Mouse (Mus musculus) intestine, embryonic 16.5 days (tissue): ENCODE results near the gene Prickle3. TPM values are rescaled to one million over a fixed set of nuclear protein-coding genes. Genes with fewer than 3 reads are reported as not detected.
A peak's percentile ranks its signal among the peaks of the same experiment; 100 is the strongest.

Experiments used
- ATAC-seq: fragments of 200-750 bp; cut with Nextera tagmentation; 2 replicates; pipeline ENCODE4 v1.8.0; 2017; ENCODE audit warnings: moderate TSS enrichment, moderate library complexity
- H3K27ac ChIP-seq: fragments of 300-500 bp; sonication (generic); 2 replicates; pipeline ENCODE4 v1.5.1; 2014; ENCODE audit warnings: mild to moderate bottlenecking, low read length
- H3K27me3 ChIP-seq: fragments of 300-500 bp; sonication (generic); replicated peaks from 2 replicates; pipeline ENCODE4 v1.6.1; 2014; ENCODE audit warnings: low read length, control low read depth, mixed read lengths; ENCODE audit not compliant: control insufficient read depth, insufficient read depth
- H3K36me3 ChIP-seq: fragments of 300-500 bp; sonication (generic); 2 replicates; pipeline ENCODE4 v1.6.1; 2014; ENCODE audit warnings: low read length, control low read depth; ENCODE audit not compliant: control insufficient read depth, insufficient read depth
- H3K4me1 ChIP-seq: fragments of 300-500 bp; sonication (generic); 2 replicates; pipeline ENCODE4 v1.6.1; 2014; ENCODE audit warnings: low read length, control low read depth, mixed read lengths; ENCODE audit not compliant: control insufficient read depth, insufficient read depth
- H3K4me2 ChIP-seq: fragments of 300-500 bp; sonication (generic); 2 replicates; pipeline ENCODE4 v1.6.1; 2014; ENCODE audit warnings: low read depth, low read length, control low read depth
- H3K4me3 ChIP-seq: fragments of 300-500 bp; sonication (generic); 2 replicates; pipeline ENCODE4 v1.5.1; 2014; ENCODE audit warnings: mild to moderate bottlenecking, low read length
- H3K9ac ChIP-seq: fragments of 300-500 bp; sonication (generic); 2 replicates; pipeline ENCODE4 v1.6.1; 2014; ENCODE audit warnings: low read depth, low read length
- H3K9me3 ChIP-seq: fragments of 300-500 bp; sonication (generic); 2 replicates; pipeline ENCODE4 v1.6.1; 2016; ENCODE audit warnings: low read length, control low read depth; ENCODE audit not compliant: control insufficient read depth
- WGBS: fragments of 180-500 bp; shearing (Covaris S2); extraction: QIAGEN DNeasy Blood & Tissue Kit; methylation state at CpG from one replicate; pipeline ENCODE4 v1.1.7; 2014; 5-methylcytosine and 5-hydroxymethylcytosine counted together
- polyA plus RNA-seq: library from polyadenylated mRNA; unstranded; fragments of >200 nt; fragmentation: Nextera tagmentation; extraction: Ambion mirVana; gene quantifications from 2 replicates; pipeline ENCODE4 v1.2.1, GENCODE M21; 2015

Prickle3 gene
- polyA plus RNA-seq = 7.6 TPM in 2 replicates

- Histone ChIP-seq H3K4me3 (peak within 1 kb of the TSS; percentile 60), H3K4me2 (peak within 1 kb of the TSS; percentile 47), H3K36me3 (no peaks in the 10 kb centered on the region), H3K27me3 (no peaks in the 10 kb centered on the region), H3K9me3 (no peaks in the 10 kb centered on the region), H3K4me1 (peaks cover 2% of the 10 kb centered on the region; the same call in 1 of the 2 replicates), H3K27ac (peak within 1 kb of the TSS; percentile 78), H3K9ac (peak within 1 kb of the TSS; percentile 73)
- peak; percentile 62 for ATAC-seq
- WGBS = 15% methylated on average over 26 of the region's 26 CpGs
Observed at GRCm38 (mm10) chrX:7657221-7657639, at the start of gene Prickle3. Prickle3 (plus strand) TSS chrX:7657260.

- Histone ChIP-seq H3K4me1 (no peaks in the 10 kb centered on the region; the same call in 1 of the 2 replicates), H3K36me3 (no peaks in the 10 kb centered on the region), H3K9me3 (no peaks in the 10 kb centered on the region), H3K27me3 (no peaks in the 10 kb centered on the region), H3K9ac (peak overlapping the region; percentile 49), H3K4me2 (peak overlapping the region; percentile 69), H3K27ac (no peak overlapping the region), H3K4me3 (peak overlapping the region; percentile 44)
- WGBS = 15% methylated on average over 21 of the region's 21 CpGs
- no peak for ATAC-seq
Observed at GRCm38 (mm10) chrX:7610035-7610434, 47.0 kb upstream of the Prickle3 start.

GRCm38 (mm10) chrX:7610536-7611258, 46.4 kb upstream of the Prickle3 start:
- peak overlapping the region; percentile 49 for H3K9ac ChIP-seq
- 18% methylated on average over 26 of the region's 26 CpGs for WGBS
- H3K4me1 ChIP-seq = no peaks in the 10 kb centered on the region; the same call in 1 of the 2 replicates

GRCm38 (mm10) chrX:7617889-7618551, 39.0 kb upstream of the Prickle3 start:
- H3K9ac ChIP-seq = no peak overlapping the region
- H3K4me1 ChIP-seq = no peaks in the 10 kb centered on the region
- H3K36me3 ChIP-seq = no peaks in the 10 kb centered on the region
- no peaks in the 10 kb centered on the region for H3K27me3 ChIP-seq
- ATAC-seq = no peak
- no peak overlapping the region for H3K27ac ChIP-seq
- 80% methylated on average over 12 of the region's 12 CpGs for WGBS
- no peaks in the 10 kb centered on the region for H3K9me3 ChIP-seq
- no peak overlapping the region for H3K4me2 ChIP-seq
- H3K4me3 ChIP-seq = no peak overlapping the region

More at GRCm38 (mm10) chrX:7610536-7611258, 46.4 kb upstream of the Prickle3 start:
- Histone ChIP-seq H3K27ac (no peak overlapping the region), H3K27me3 (no peaks in the 10 kb centered on the region), H3K4me2 (peak overlapping the region; percentile 69), H3K9me3 (no peaks in the 10 kb centered on the region), H3K36me3 (no peaks in the 10 kb centered on the region), H3K4me3 (peak overlapping the region; percentile 44)
- ATAC-seq = peak; percentile 23; the same call in 1 of the 2 replicates

GRCm38 (mm10) chrX:7632560-7632959, 24.5 kb upstream of the Prickle3 start:
- no peak for ATAC-seq
- no peaks in the 10 kb centered on the region for H3K9me3 ChIP-seq
- H3K36me3 ChIP-seq = no peaks in the 10 kb centered on the region
- no peak overlapping the region for H3K4me3 ChIP-seq
- 88% methylated on average over 6 of the region's 6 CpGs for WGBS
- H3K27me3 ChIP-seq = no peaks in the 10 kb centered on the region
- no peaks in the 10 kb centered on the region for H3K4me1 ChIP-seq
- H3K4me2 ChIP-seq = no peak overlapping the region
- H3K9ac ChIP-seq = no peak overlapping the region
- H3K27ac ChIP-seq = no peak overlapping the region

- no peak overlapping the region for H3K4me2 ChIP-seq
- H3K9me3 ChIP-seq = no peaks in the 10 kb centered on the region
- H3K36me3 ChIP-seq = no peaks in the 10 kb centered on the region
- ATAC-seq = no peak
- H3K9ac ChIP-seq = no peak overlapping the region
- H3K27me3 ChIP-seq = no peaks in the 10 kb centered on the region; the same call in 1 of the 2 replicates
- WGBS = 66% methylated on average over 3 of the region's 3 CpGs
- no peaks in the 10 kb centered on the region for H3K4me1 ChIP-seq
- no peak overlapping the region for H3K27ac ChIP-seq
- no peak overlapping the region for H3K4me3 ChIP-seq
Observed at GRCm38 (mm10) chrX:7635101-7635500, 22.0 kb upstream of the Prickle3 start.

GRCm38 (mm10) chrX:7638401-7639091, 18.5 kb upstream of the Prickle3 start, which contains the start of gene Syp:
Syp (plus strand) TSS chrX:7638471.
- peak within 1 kb of the TSS; percentile 44 for H3K4me2 ChIP-seq
- no peaks in the 10 kb centered on the region for H3K4me1 ChIP-seq
- WGBS = 16% methylated on average over 42 of the region's 42 CpGs
- H3K9me3 ChIP-seq = no peaks in the 10 kb centered on the region
- no peak within 1 kb of the TSS for H3K27ac ChIP-seq
- peak; percentile 90 for ATAC-seq
- no peaks in the 10 kb centered on the region; the same call in 1 of the 2 replicates for H3K27me3 ChIP-seq
- H3K9ac ChIP-seq = no peak within 1 kb of the TSS
- no peaks in the 10 kb centered on the region for H3K36me3 ChIP-seq
- H3K4me3 ChIP-seq = peak within 1 kb of the TSS; percentile 37

- 24% methylated on average over 13 of the region's 13 CpGs for WGBS
- Histone ChIP-seq H3K36me3 (no peaks in the 10 kb centered on the region), H3K27ac (no peak overlapping the region), H3K9me3 (no peaks in the 10 kb centered on the region), H3K4me1 (no peaks in the 10 kb centered on the region), H3K9ac (no peak overlapping the region), H3K4me2 (no peak overlapping the region), H3K4me3 (no peak overlapping the region), H3K27me3 (no peaks in the 10 kb centered on the region; the same call in 1 of the 2 replicates)
- no peak for ATAC-seq
Observed at GRCm38 (mm10) chrX:7639536-7640325, 17.3 kb upstream of the Prickle3 start.
